Mouse (Mus musculus): Measurements from ENCODE around the gene Zpbp. TPM values are rescaled to one million over a fixed set of nuclear protein-coding genes. Genes with fewer than 3 reads are reported as not detected.

Gene Zpbp
- total and polyA plus RNA-seq, 3 experiments: 0.34 to 0.62 (median 0.50) TPM

- peak; percentile 83 for DNase-seq (ENCODE audit: extremely low read depth)
- Histone ChIP-seq H3K9me3 (replicated peaks; ENCODE audit: low read length) (peaks cover 6% of the 10 kb centered on the region), H3K4me3 (replicated peaks in 1 of 3; ENCODE audit: low read depth in 2 of 3, low read length in 2 of 3, poor library complexity in 1 of 3) (no peak overlapping the region), H3K27me3 (replicated peaks) (no peaks in the 10 kb centered on the region), H3K36me3 (replicated peaks in 1 of 2; ENCODE audit: control insufficient read depth in 1 of 2, insufficient read depth in 1 of 2, low read length in 1 of 2) (peaks cover 0 to 3% of the 10 kb centered on the region in 2 experiments), H3K79me2 (replicated peaks; ENCODE audit: control insufficient read depth, extremely low read depth, insufficient read depth, poor library complexity, severe bottlenecking) (no peaks in the 10 kb centered on the region), H3K27ac (ENCODE audit: insufficient read depth, low read depth) (no peak overlapping the region; the same call in 1 of the 2 replicates), H3K4me1 (ENCODE audit: control insufficient read depth in 1 of 2, insufficient read depth in 2 of 2) (peaks cover 8 to 50% of the 10 kb centered on the region in 2 experiments; a peak in 3 of 4 replicates), H3K4me2 (ENCODE audit: insufficient read depth, low read depth, poor library complexity, severe bottlenecking) (no peak overlapping the region), H3K9ac (ENCODE audit: insufficient read depth, low read depth) (no peak overlapping the region)
- TF ChIP-seq SMC3 (IDR thresholded peaks at IDR 0.05; ENCODE audit: low read depth, low read length) (peak; percentile 98), CTCF (conservative IDR thresholded peaks at IDR 0.05 in 1 of 2, IDR thresholded peaks at IDR 0.05 in 1 of 2; ENCODE audit: low read depth in 2 of 2, low read length in 2 of 2) (peak; percentile 87 to 97), TBP (conservative IDR thresholded peaks at IDR 0.05; ENCODE audit: low read depth, low read length) (0 out of 2 replicates have a peak, but pooled peaks have one; percentile 40), ZC3H11A (IDR thresholded peaks at IDR 0.05; ENCODE audit: low read depth, low read length) (peak; percentile 93), BHLHE40 (IDR thresholded peaks at IDR 0.05; ENCODE audit: low read depth, low read length) (peak; percentile 10; the same call in 1 of the 2 replicates), HCFC1 (IDR thresholded peaks at IDR 0.05; ENCODE audit: low read depth, low read length) (no peak), ZKSCAN1 (IDR thresholded peaks at IDR 0.05; ENCODE audit: borderline replicate concordance, low read depth, low read length) (no peak), POLR2AphosphoS2 (IDR thresholded peaks at IDR 0.05; ENCODE audit: low read depth, low read length) (no peak), JUN (IDR thresholded peaks at IDR 0.05; ENCODE audit: insufficient read depth, low read depth, low read length) (no peak), SIN3A (IDR thresholded peaks at IDR 0.05; ENCODE audit: low read length) (peak; percentile 29; the same call in 1 of the 2 replicates), ETS1 (conservative IDR thresholded peaks at IDR 0.05; ENCODE audit: low read depth, low read length) (no peak), JUND (conservative IDR thresholded peaks at IDR 0.05; ENCODE audit: low read depth, low read length) (peak; percentile 54; the same call in 1 of the 2 replicates), MYC (IDR thresholded peaks at IDR 0.05; ENCODE audit: low read depth, low read length) (no peak)
- dilution Hi-C loops (cut with MboI; ENCODE audit: extremely low pct_ligation_motif_present, extremely low pct_unique_long_range_greater_than_20kb, low sequenced_read_pairs): no loop called here
- in situ Hi-C loops (cut with MboI; ENCODE audit: low pct_ligation_motif_present, low pct_unique_long_range_greater_than_20kb, low sequenced_read_pairs): no loop called here
Measured at GRCm38 (mm10) chr11:11499944-11500343, 37.7 kb upstream of the Zpbp start.

GRCm38 (mm10) chr11:11495697-11496096 is 33.5 kb upstream of the Zpbp start:
- in situ Hi-C loops (cut with MboI; ENCODE audit: low pct_ligation_motif_present, low pct_unique_long_range_greater_than_20kb, low sequenced_read_pairs): no loop called here
- Histone ChIP-seq H3K4me3 (replicated peaks in 1 of 3; ENCODE audit: low read depth in 2 of 3, low read length in 2 of 3, poor library complexity in 1 of 3) (no peak overlapping the region), H3K4me2 (ENCODE audit: insufficient read depth, low read depth, poor library complexity, severe bottlenecking) (no peak overlapping the region), H3K27me3 (replicated peaks) (no peaks in the 10 kb centered on the region), H3K4me1 (ENCODE audit: control insufficient read depth in 1 of 2, insufficient read depth in 2 of 2) (peaks cover 5 to 24% of the 10 kb centered on the region in 2 experiments), H3K9ac (ENCODE audit: insufficient read depth, low read depth) (no peak overlapping the region), H3K36me3 (replicated peaks in 1 of 2; ENCODE audit: control insufficient read depth in 1 of 2, insufficient read depth in 1 of 2, low read length in 1 of 2) (no peaks in the 10 kb centered on the region), H3K9me3 (replicated peaks; ENCODE audit: low read length) (no peaks in the 10 kb centered on the region), H3K79me2 (replicated peaks; ENCODE audit: control insufficient read depth, extremely low read depth, insufficient read depth, poor library complexity, severe bottlenecking) (no peaks in the 10 kb centered on the region), H3K27ac (ENCODE audit: insufficient read depth, low read depth) (no peak overlapping the region)
- dilution Hi-C loops (cut with MboI; ENCODE audit: extremely low pct_ligation_motif_present, extremely low pct_unique_long_range_greater_than_20kb, low sequenced_read_pairs): no loop called here
- TF ChIP-seq MYC (IDR thresholded peaks at IDR 0.05; ENCODE audit: low read depth, low read length): no peak
- no peak for TF ChIP-seq TCF12 (IDR thresholded peaks at IDR 0.05; ENCODE audit: low read depth, low read length)
- TF ChIP-seq UBTF (IDR thresholded peaks at IDR 0.05; ENCODE audit: low read depth, low read length): no peak
- TF ChIP-seq MXI1 (IDR thresholded peaks at IDR 0.05; ENCODE audit: low read depth, low read length): no peak
- no peak for TF ChIP-seq ZNF384 (IDR thresholded peaks at IDR 0.05; ENCODE audit: low read depth, low read length)
- no peak for TF ChIP-seq SMC3 (IDR thresholded peaks at IDR 0.05; ENCODE audit: low read depth, low read length)
- TF ChIP-seq TBP (conservative IDR thresholded peaks at IDR 0.05; ENCODE audit: low read depth, low read length): no peak
- TF ChIP-seq KAT2A (IDR thresholded peaks at IDR 0.05; ENCODE audit: insufficient replicate concordance, low read length): no peak
- TF ChIP-seq PAX5 (IDR thresholded peaks at IDR 0.05; ENCODE audit: low read length): no peak
- TF ChIP-seq MAX (IDR thresholded peaks at IDR 0.05; ENCODE audit: low read length): no peak
- TF ChIP-seq ZC3H11A (IDR thresholded peaks at IDR 0.05; ENCODE audit: low read depth, low read length): no peak
- DNase-seq (ENCODE audit: extremely low read depth): no peak

Measured in CH12.LX (cell line).